Mouse (Mus musculus): ENCODE measurements around the gene Mreg. TPM values are rescaled to one million over a fixed set of nuclear protein-coding genes. Genes with fewer than 3 reads are reported as not detected.

Mreg gene
- polyA plus RNA-seq, 1 experiment from 2014 or later, result 74.9 TPM

DNA sequence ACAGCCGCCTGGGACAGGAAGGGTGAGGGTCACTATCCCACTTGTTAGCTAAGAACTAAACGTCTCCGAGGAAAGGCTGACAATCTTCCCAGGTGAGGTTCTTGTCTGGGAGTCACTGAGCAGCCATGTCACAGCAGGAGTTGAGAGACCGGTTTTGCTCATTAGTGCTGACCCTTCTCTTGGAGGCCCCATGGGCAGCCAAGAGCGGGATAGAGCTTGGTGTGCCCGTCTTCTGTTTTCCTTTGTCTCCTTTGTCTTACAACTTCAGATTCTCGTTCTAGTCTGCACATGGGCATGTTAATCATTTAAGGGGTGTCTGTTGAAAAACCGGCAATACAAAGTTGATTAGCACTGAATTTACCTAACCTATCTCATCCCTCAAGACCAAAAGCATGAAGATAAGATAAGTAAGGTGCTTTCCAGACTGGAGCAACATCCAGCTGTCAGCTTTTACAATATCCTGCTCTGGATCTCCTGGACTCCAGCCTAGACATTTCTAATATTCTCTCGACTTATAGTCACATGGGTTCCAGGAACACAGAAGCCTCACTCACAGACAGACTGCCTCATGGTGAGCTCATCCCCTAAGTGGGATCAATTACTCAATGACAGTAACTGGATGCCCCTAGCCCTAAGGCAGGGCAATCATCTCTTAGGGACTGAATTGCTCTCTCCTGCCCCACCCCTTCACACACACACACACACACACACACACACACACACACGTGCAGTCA is 15.3 kb downstream of the Mreg start:
- no peak for DNase-seq (ENCODE audit: low spot score)

DNA sequence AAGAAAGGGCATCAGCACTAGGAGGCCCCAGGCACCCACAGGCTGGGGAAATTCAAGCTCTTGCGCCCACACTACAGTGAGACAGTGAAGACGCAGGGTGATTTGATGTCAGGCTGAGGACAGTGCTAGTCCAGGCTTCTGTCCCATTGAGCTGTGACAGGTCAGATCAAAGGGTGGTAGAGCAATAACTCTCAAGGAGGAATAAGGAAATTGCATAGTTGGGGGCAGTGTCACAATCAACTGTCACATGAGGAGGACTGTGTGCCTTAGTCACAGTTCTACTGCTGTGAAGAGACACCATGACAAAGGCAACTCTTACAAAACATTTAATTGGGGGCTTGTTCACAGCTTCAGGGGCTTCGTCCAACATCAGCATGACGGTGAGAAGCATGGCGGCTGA is 16.0 kb downstream of the Mreg start:
- no peak for DNase-seq (ENCODE audit: low spot score)

DNA sequence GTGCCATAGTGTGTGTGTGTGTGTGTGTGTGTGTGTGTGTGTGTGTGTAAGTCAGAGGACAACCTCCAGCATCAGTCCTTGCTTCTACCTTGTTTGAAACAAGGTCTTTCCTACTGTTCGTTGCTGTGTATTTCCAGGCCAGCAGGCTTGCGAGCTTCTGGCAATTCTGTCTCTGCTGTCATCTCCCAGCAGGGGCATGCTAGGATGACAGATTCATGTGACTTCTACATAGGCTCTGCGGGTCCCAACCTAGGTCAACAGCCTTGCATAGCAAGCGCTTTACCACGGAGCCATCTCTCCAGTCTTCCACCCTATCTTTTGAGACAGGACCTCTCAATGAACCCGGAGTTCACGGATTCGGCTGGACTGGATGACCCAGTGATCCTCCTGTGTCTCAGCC is 20.7 kb downstream of the Mreg start:
- no peak for DNase-seq (ENCODE audit: low spot score)

DNA sequence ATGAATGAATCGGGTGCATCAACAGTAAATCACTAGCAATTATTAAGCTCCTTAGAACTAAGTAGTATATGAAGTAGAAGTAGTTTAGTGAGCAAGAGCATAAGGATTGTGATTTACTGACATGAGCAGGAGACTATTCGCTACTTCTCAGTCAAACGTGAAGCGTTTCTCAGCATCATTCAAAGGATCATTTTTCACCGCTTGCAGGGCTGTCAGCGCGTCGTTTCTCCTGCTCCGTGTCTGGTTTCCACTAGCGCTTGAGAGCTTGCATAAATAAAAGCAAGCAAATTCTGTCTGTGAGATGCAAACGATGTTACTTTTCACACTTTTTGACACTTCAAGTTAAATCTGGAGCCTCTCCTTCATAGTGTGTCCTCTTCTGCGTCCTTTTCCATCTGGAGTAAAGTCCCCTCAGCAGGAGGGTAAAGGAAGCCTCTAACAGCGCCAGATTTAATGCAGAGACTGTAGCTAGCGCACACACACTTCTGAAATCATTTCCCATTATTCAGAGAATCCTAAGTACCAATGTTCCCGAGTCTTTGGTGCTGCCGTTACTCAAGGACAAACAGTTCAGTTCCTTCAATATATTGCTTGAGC is 23.9 kb downstream of the Mreg start:
- DNase-seq (ENCODE audit: low spot score), result no peak

DNA sequence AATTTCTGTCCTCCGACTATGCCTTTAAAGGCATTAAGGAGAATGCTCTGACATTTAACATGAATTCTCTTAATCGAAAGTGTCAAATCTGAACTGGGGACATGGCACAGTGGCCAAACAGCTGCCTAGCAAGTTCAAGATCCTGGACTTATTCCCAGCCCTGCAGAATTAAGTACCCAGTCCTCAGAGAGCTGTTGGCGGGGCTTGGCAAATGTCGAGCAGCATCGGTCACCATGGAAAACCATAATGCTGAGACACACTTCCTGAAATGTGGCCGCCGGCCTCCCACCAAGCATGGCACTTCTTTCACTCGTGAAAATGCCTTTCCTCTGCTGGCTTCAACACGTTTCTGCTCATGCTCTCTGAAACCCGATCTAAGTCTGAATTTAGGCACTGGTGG is 24.6 kb downstream of the Mreg start:
- DNase-seq (ENCODE audit: low spot score), result no peak

DNA sequence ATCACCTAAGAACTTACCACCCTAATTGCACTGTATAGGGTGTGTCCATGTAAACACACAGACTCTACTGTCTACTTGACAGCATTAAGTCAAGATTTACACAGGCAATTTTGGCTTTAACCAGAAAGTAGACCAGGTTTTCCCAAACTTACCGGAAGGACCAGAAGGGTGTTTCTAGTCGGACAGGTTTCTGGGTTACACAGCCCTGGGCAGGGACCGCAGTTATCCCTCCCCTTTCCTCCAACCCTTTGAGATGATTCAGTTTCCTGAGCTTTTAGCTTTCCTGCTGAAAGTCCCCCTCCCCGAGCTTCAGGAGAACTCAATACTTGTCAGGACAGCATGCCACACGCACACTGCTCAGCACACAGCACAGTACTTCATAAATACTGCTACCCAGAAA is 26.0 kb downstream of the Mreg start:
- no peak for DNase-seq (ENCODE audit: low spot score)

DNA sequence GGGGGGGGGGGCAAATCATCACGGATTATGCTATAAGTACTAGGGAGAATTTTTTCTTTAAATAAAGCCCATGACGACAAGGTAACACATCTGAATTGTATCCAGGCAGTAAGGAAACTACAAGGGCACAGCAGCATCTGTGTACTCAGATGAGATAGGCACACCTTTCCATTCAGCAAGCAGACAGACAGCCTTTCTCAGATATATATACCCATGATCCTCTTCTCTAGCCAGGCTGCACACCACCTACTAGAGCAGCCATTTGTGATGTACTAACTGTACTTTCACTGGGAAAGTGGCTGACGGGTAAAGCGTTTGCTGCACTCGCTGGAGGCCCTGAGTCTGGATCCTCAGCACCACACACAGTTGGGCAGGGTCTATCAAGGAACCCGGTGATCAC is 28.6 kb downstream of the Mreg start:
- DNase-seq (ENCODE audit: low spot score), result no peak

DNA sequence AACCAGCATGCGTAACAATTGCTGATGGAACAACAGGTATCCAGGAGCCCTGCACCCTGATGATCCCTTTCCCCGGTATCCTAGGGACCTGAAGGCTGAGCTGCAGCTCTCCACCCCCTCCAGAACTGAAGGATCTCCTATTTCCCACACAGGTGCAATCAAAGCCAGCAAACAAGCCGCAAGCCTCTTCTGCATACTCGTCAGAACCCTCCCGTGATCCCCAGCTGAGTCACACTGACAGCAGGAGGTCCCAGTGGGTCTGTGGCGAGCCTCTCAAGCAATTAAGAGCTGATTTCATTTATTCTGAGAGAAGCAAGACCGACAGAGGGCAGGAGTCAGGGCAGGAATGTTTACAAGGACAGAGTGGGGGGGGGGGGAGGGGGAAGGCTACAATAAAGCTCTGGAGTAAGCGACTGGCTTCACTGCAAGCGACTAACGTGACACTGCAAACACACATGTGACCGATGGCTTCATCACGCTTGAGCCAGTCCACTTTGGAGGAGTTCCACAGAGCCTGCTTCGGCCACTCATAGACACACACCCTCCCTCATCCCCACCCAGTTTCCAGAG is 29.1 kb downstream of the Mreg start:
- no peak for DNase-seq (ENCODE audit: low spot score)

DNA sequence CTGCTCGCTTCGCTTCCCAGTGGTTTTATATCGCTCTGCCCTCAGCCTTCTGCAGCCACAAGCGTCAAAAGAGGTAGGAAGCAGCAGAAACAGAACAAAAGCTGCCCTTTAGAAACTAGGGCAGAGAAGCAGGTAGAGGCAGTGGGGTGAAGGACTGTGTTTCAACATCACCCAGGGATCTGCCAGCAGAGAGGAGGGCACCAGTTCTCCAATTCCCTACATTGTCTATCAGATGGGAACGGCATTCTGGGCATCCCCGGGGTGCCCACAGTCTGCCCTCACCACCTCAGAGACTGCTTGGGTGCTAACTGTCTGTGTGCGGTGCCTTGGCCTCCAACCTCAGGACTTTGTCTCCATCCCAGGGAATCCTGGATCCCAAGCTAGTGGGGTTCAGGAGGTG is 32.2 kb downstream of the Mreg start:
- no peak for DNase-seq (ENCODE audit: low spot score)

DNA sequence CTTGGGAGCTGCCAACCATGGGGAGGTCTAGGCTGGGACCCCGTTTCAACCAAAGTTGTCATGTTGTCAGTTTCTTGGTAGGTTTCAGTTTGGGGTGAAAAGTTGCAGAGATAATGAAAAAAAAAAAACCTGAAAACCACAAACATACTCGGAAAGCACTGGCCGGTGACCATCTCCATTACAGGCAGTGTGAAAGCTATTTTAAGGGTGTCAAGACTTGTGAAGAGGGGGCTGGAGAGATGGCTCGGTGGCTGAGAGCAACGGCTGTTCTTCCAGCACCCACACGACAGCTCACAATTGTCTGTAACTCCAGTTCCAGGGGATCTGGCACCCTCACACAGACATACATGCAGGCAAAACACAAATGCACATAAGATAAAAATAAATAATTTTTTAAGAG is 35.9 kb downstream of the Mreg start:
- DNase-seq (ENCODE audit: low spot score), result no peak

DNA sequence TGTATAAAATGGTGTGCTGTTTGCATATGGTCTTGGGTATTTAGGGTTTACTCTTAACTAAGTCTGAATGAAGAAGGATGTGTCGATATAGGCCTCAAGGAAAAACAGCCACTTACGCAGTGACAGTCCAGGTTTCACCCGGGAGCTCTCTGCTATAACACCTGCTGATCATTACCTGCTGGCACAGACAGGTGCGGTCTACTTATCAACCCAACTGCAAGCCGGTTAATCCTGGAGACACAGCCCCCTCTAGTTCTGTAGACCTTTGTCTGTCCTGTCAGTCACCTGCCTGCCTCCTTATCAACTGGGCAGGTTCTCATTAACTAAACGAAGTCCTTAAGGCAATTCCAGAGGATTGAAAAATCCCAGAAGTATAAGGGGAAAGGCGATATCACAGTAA is 37.9 kb downstream of the Mreg start:
- DNase-seq (ENCODE audit: low spot score), result no peak

DNA sequence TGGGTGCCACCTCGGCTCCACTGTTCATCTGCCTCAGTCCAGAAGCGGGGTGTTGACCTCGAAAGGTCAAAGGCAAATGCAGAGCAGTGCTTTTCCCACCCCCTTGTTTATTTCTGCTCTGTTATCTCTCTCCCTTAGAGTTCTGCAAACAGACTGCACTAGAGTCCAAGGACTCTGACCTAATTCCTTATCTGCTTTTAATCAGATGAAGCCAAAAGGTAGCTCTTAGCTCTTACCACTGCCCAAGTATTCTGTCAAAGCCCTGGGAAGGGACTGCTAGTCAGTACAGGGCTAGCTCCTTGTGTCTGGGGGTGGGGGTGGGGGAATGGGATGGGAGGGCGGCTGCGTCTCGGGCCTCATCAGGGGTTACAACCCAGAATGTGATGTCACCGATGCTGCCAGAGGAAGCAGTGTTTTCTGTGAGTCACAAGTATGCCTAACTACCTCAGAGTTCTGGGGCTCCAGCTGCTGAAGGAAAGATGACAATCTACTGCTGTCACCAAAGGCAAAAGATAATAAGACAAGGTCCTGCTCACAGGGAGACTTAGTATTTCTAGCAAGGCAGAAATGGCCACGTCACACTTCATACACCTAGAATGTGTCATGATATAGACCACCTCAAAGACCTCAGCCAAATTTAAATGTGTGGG is 38.6 kb downstream of the Mreg start:
- no peak for DNase-seq (ENCODE audit: low spot score)

DNA sequence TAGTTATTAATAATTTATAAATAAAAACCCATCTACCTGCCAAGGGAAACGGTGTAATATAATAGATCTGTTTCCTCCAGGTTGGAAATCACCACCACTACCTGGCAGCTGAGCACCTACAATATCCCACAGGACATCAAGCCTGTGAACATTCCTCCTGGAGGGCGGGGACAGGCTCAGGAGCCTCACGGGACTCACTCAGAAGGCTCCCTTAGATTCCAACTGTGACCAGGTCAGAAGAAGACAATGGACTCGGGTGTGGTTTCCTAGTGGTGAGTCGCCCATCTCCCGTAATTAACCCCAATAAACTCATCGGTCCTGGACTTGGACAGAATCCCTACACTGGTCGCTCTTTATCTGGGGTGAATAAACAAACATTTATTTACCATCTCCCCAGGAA is 39.3 kb downstream of the Mreg start:
- DNase-seq (ENCODE audit: low spot score), result no peak

DNA sequence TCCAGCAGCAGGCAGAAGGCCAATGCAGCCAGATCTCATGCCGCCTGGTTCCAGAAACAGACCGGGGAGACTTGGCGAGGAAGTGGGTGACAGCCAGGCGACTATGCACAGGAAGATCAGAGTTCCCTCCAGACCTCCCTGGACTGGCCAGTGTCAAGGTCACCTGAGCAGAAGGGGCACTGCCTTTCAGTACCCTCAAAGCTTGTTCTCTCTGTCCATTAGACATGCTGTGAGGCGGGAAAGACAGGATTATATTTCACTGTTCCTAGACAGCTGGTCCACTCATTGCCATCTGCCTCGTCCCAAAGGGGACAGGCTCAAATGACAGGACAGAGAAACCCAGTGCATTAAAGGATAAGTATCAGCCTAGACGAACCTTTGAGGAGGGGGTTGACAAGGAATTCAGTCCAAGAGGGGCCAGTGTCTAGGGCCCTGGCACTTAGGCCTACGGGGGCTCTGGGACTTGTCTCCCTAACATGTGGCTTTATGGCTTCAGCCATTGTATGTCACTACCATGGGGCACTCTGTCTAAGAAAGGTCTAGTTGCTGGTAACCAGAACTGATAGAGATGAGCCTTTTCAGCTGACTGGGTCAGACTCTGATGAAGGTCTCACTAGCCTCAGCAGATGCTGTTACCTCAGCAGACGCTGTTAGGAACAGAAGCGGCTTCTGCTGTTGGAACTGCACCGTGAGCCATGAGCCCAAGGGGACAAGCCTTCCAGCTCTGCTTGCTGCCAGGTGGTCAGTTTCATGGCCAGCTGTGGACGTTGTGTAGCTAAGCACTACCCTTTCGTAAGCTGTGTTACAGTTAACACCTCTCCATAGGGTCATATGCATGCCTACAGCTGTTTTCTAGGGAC is 40.9 kb downstream of the Mreg start:
- DNase-seq (ENCODE audit: low spot score), result no peak

DNA sequence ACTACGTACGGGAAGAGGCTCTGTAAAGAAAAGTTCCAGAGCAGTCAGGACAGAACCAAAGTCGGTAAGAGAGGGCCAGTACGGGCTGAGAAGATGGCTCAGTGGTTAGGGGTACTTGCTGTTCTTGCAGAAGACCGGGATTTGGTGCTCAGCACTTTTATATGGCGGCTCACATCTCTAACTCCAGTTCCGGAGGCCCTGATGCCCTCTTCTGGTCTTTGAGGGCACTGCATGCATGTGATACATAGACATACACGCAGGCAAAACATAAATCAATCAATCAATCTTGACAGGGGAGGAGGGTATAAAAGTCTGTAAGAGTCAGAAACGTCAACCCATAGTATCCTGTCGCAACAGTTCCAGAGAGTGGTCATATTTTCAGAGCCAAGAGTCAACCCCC is 45.1 kb downstream of the Mreg start:
- no peak for DNase-seq (ENCODE audit: low spot score)

DNA sequence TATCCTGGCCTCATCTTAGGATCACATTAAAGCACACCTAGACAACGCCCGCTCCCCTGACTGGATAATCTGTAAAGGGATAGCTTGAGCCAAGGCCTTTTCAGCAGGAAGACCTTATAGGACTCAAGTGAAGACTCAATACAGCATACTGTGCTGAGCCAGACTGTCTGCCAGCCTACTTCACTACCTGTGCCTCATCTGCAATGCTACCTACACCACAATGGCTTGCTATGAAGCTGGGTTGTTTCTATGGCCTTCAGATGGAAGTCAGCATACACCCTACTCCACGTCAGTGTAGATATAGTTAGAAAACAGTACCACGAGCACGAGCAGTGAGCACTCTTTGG is 45.7 kb downstream of the Mreg start:
- DNase-seq (ENCODE audit: low spot score), result no peak

DNA sequence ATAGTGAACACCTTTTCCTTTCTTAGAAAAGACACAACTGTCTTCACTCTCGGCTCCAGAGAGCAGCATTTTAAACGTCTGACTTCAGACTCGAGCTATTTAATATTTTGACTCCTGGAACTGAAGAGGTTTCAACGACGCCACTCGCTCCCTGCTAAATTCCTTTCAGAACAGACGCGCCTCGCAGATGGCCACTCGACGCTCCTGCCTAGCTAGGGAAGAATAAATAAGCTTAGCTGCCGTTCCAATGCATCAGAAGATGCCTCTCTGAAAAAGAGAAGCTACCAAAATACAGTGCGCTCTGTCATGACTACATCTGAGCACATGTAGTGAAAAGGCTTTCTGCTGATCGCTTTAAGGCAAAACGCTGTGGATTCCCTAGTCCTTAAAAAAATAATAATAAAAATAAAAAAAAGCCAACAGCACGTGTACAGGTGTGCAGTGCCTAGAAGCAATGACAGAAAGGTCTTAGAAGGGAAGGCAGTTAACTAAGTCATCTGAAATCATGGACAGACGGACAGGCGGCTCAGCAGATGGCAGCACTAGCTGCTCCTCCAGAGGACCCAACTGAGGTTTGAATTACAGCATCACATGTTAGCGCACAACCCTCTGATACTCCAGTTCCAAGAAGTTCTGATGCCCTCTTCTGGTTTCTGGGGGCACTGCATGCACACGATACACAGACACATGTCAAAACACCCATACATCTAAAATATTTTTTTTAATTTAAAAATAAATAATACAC is 46.2 kb downstream of the Mreg start:
- DNase-seq (ENCODE audit: low spot score), result no peak

DNA sequence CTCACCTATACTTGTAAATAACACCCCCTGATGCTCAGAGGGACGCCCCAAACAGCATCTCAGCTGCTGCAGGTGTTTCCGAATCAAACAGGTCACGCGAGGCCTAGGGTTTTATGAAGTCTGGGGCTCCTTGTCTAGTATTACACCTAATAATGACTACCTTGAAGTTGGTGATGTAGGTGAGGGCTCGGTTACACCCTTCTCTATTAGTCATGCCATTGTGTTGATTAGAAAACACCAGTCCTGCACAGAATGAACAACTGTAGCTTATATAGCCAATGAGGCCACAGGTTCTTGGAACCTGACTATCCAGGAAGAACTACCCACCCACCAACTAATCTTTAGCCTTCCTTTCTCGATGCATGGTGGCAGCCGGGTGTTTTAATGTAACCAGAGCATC is 51.8 kb downstream of the Mreg start:
- DNase-seq (ENCODE audit: low spot score), result no peak

DNA sequence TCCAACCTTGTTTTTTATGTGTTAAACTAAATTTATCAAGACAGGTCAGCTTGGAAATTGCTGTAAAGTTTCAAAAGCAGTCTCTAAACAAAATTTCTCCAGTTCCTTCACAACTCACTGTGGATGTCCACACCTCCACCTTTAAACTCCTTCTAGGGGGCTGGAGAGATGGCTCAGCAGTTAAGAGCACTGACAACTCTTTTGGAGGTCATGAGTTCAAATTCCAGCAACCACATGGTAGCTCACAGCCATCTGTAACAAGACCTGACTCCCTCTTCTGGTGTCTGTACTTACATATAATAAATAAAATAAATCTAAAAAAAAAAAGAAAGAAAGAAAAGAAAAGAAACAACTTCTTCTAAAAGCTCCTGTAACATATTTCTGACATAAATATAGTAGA is 67.1 kb downstream of the Mreg start:
- no peak for DNase-seq (ENCODE audit: low spot score)

DNA sequence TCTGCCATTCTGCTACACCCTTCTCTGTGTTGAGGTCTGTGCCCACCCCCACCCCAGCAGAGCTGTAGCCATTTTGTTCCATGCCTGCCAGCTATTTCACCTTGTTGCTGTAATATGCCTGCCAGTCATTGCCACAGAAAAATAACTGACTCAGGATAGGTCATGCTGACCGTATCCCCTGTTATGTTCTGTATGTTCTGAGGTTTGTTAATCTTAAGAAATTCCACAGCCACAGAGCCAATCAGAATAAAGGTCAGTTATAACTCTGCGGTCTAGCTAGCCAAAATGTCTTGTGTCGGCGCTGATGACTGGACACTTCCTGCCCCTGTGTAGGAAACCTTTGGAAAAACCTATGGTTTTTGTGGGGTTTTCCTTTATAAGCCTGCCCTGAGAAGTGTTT is 67.7 kb downstream of the Mreg start:
- no peak for DNase-seq (ENCODE audit: low spot score)

DNA sequence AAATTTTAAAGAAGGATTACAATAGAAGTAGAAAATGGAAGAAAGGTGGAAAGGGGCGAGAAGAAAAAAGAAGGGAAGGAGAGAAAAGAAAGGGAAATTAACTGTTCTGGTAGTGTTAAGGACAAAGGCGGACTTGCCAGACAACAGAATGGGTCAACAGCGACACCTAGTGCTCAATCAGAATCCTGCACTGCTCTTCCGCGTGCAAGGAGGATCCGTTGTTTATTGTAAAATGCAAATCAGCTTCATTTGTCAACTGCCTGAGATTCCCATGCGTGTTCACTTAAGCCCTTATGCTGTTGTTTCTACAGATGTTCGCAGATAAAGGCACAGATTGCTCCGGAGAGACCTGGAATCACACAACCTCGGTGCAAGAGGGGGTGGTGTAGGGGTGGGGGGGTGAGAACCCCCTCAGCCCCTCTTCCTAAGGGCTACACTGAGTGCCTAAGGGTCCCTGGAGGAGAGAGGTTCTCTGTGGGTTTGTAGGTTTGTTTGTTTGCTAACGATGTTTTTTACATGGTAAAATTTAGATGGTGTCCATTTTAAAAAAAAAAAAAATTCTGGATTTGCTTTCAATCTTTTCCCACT is 70.1 kb downstream of the Mreg start:
- DNase-seq (ENCODE audit: low spot score), result peak; percentile 69

All from thymus, postnatal 0 days (tissue).